Mouse (Mus musculus) hindbrain, embryonic 15.5 days (tissue): ENCODE results near the gene Kctd15. TPM values are rescaled to one million over a fixed set of nuclear protein-coding genes. Genes with fewer than 3 reads are reported as not detected.
A peak's percentile ranks its signal among the peaks of the same experiment; 100 is the strongest.

Experiments
- ATAC-seq: fragments of 200-750 bp; cut with Nextera tagmentation; 2 replicates; pipeline ENCODE4 v1.8.0; 2017; ENCODE audit warnings: low read depth, moderate number of reproducible peaks, moderate TSS enrichment; ENCODE audit not compliant: low FRiP score
- H3K27ac ChIP-seq: fragments of 300-500 bp; sonication (generic); replicated peaks from 2 replicates; pipeline ENCODE4 v1.5.1; 2015; ENCODE audit warnings: mild to moderate bottlenecking, inconsistent platforms
- H3K27me3 ChIP-seq: fragments of 300-500 bp; sonication (generic); 2 replicates; pipeline ENCODE4 v1.6.1; 2015; ENCODE audit warnings: control low read depth, inconsistent platforms
- H3K36me3 ChIP-seq: fragments of 300-500 bp; sonication (generic); 2 replicates; pipeline ENCODE4 v1.6.1; 2015; ENCODE audit warnings: control low read depth, inconsistent platforms
- H3K4me1 ChIP-seq: fragments of 300-500 bp; sonication (generic); replicated peaks from 2 replicates; pipeline ENCODE4 v1.6.1; 2015; ENCODE audit warnings: control low read depth, inconsistent platforms
- H3K4me2 ChIP-seq: fragments of 300-500 bp; sonication (generic); 2 replicates; pipeline ENCODE4 v1.6.1; 2015; ENCODE audit warnings: moderate library complexity, mild to moderate bottlenecking, inconsistent platforms
- H3K4me3 ChIP-seq: fragments of 300-500 bp; sonication (generic); 2 replicates; pipeline ENCODE4 v1.5.1; 2015; ENCODE audit warnings: mild to moderate bottlenecking, inconsistent platforms
- H3K9ac ChIP-seq: fragments of 300-500 bp; sonication (generic); 2 replicates; pipeline ENCODE4 v1.6.1; 2015; ENCODE audit warnings: inconsistent platforms
- H3K9me3 ChIP-seq: fragments of 300-500 bp; sonication (generic); 2 replicates; pipeline ENCODE4 v1.6.1; 2016; ENCODE audit warnings: control low read depth, inconsistent platforms
- WGBS: fragments of 180-500 bp; shearing (Covaris S2); methylation state at CpG from one replicate; pipeline ENCODE4 v1.1.7; 2015; 5-methylcytosine and 5-hydroxymethylcytosine counted together
- polyA plus RNA-seq: library from polyadenylated mRNA; unstranded; fragments of >200 nt; fragmentation: Nextera tagmentation; extraction: Ambion mirVana; gene quantifications from 2 replicates; pipeline ENCODE4 v1.2.1, GENCODE M21; 2015

Kctd15 gene
- polyA plus RNA-seq, 1 experiment from 2014 or later: 24.1 TPM

GRCm38 (mm10) chr7:34641968-34642367 is 14.6 kb downstream of the Kctd15 start:
- H3K4me2 ChIP-seq: no peak overlapping the region
- no peak overlapping the region for H3K4me3 ChIP-seq
- H3K27ac ChIP-seq: no peak overlapping the region
- no peaks in the 10 kb centered on the region for H3K9me3 ChIP-seq
- H3K27me3 ChIP-seq: no peaks in the 10 kb centered on the region
- peaks cover 14% of the 10 kb centered on the region for H3K4me1 ChIP-seq
- H3K36me3 ChIP-seq: peaks cover 24% of the 10 kb centered on the region
- no peak for ATAC-seq
- H3K9ac ChIP-seq: no peak overlapping the region
- 85% methylated on average over 13 of the region's 13 CpGs for WGBS

DNA sequence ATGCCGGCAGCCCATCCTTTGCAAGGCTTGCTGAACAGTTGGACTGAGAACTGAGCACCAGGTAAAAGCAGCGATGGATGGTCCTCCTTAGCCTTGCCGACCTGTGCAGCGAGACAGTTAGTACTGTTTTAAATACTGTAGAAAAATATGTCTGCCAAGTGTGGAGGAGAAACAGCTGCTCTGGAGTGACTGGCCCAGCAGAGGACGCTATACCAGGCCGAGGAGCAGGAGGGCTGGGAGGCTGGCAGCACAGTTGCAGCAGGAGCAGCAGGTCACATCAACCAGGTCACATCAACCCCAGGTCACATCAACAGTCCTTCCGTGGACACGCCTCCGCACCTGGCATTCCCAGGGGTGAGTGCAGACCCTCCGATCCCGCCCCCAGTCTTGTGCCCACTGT is 16.7 kb downstream of the Kctd15 start:
- Histone ChIP-seq H3K27me3 (no peaks in the 10 kb centered on the region), H3K36me3 (peaks cover 24% of the 10 kb centered on the region), H3K27ac (no peak overlapping the region), H3K4me3 (no peak overlapping the region), H3K9me3 (no peaks in the 10 kb centered on the region), H3K4me2 (no peak overlapping the region), H3K9ac (no peak overlapping the region), H3K4me1 (peaks cover 3% of the 10 kb centered on the region)
- WGBS: 88% methylated on average over 11 of the region's 11 CpGs
- no peak for ATAC-seq

GRCm38 (mm10) chr7:34636661-34637060 is 19.9 kb downstream of the Kctd15 start:
- Histone ChIP-seq H3K4me3 (no peak overlapping the region), H3K9me3 (no peaks in the 10 kb centered on the region), H3K4me2 (no peak overlapping the region), H3K36me3 (peaks cover 19% of the 10 kb centered on the region), H3K27me3 (no peaks in the 10 kb centered on the region), H3K27ac (no peak overlapping the region), H3K9ac (no peak overlapping the region), H3K4me1 (no peaks in the 10 kb centered on the region)
- 69% methylated on average over 4 of the region's 4 CpGs for WGBS
- no peak for ATAC-seq

- Histone ChIP-seq H3K4me1 (peaks cover 13% of the 10 kb centered on the region), H3K27me3 (no peaks in the 10 kb centered on the region), H3K27ac (no peak overlapping the region), H3K36me3 (no peaks in the 10 kb centered on the region), H3K4me2 (no peak overlapping the region), H3K9me3 (no peaks in the 10 kb centered on the region), H3K9ac (no peak overlapping the region), H3K4me3 (no peak overlapping the region)
- no peak for ATAC-seq
- 79% methylated on average over 10 of the region's 10 CpGs for WGBS
These were observed 23.4 kb downstream of the Kctd15 start for GRCm38 (mm10) chr7:34632966-34633742.

DNA sequence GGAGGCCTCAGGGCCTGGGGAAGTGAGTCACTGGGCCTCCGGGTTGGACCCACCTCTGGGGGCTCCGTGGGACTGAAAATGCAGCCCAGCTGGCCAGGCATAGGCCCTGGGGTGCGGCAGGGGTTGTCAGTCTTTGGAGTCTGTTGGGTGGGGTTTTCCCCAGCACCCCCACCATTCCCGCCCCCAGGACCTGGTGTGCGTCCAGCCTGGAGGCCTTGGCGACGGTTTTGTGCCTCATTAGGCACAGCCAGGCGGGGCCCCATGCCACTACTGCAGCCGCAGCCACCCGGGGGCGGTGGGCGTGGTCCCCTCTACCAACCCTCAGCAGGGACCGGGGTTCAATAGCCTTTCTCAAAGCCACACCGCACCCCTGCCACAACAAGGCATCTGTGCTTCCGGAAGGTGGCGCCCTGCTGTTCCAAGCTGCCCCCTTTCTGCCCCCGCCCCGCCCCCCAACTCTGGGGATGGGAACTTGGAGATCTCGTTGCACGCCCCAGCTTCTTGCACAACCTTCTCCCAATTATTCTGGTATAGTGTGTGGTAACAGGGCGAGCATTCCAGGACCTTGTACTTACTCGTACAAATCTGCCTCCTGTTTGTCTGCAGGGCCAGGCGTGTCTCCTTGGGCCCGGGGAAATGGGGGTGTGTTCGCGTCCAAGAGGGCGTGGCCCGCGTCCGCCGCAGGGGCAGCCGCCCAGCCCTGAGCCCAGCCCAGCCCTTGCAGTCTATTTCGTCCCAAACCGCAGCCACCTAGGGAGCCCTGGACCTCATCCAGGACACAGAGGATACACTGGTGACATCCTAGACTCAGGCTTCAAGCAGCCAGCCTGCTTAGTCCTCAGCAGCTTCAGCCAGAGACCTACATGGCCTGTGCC is 26.1 kb downstream of the Kctd15 start:
- H3K27me3 ChIP-seq: no peaks in the 10 kb centered on the region
- peak overlapping the region; percentile 60 for H3K4me2 ChIP-seq
- WGBS: 2% methylated on average over 34 of the region's 34 CpGs
- ATAC-seq: peak; percentile 83
- H3K4me1 ChIP-seq: peaks cover 13% of the 10 kb centered on the region
- H3K36me3 ChIP-seq: no peaks in the 10 kb centered on the region
- H3K9me3 ChIP-seq: no peaks in the 10 kb centered on the region
- peak overlapping the region; percentile 26; the same call in 1 of the 2 replicates for H3K9ac ChIP-seq
- peak overlapping the region; percentile 54 for H3K27ac ChIP-seq
- peak overlapping the region; percentile 33 for H3K4me3 ChIP-seq

DNA sequence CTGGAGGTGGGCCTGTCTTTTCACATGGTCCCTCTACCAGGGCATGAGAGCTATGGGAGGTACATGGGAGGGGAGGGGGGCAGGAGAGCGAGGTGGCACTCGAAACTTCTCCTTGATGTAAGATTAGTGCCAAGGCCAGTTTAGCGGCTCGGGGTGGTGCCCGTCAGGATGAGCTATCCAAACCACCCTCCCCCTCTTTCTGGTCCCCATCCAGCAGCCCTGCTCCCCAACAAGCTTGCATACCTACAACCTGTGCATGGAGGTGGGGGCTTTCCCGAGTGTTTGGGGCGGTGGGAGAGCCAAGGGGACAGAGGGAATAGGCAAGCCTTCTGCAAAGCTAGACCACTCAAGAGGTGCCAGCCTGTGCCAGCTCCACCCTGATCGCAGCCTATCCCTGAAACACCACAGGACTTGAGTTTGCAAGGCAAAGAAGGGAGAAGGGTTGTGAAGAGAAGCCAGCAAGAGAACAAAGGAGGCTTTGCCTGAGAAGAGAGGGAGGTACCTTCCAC is 26.8 kb downstream of the Kctd15 start:
- 41% methylated on average over 8 of the region's 8 CpGs for WGBS
- Histone ChIP-seq H3K9ac (peak overlapping the region; percentile 26; the same call in 1 of the 2 replicates), H3K4me2 (peak overlapping the region; percentile 60), H3K9me3 (no peaks in the 10 kb centered on the region), H3K27me3 (no peaks in the 10 kb centered on the region), H3K4me1 (peaks cover 13% of the 10 kb centered on the region), H3K36me3 (no peaks in the 10 kb centered on the region), H3K4me3 (peak overlapping the region; percentile 33), H3K27ac (peak overlapping the region; percentile 54)
- peak; percentile 43; the same call in 1 of the 2 replicates for ATAC-seq

DNA sequence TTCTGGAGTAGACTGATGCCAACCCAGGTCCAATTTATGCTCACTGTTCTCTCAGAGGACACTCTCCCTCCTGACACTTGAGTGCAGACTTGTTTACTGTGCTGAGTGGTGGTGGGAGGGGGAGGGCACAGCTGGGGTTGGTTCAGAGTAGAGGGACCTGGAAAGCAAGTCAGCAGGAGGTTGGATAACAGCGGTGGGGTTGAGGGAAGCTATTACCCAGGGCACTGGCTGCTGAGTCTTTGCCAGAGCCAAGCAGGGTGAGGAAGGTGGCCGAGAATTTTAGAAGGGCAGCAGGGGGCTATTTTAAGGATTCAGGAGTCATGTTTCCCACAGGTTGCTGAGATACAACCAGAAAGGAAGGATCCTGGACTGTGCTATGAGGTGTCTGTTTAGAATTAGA is 36.1 kb downstream of the Kctd15 start:
- H3K4me1 ChIP-seq: no peaks in the 10 kb centered on the region
- no peaks in the 10 kb centered on the region for H3K36me3 ChIP-seq
- H3K27ac ChIP-seq: no peak overlapping the region
- no peak overlapping the region for H3K4me2 ChIP-seq
- WGBS: 30% methylated on average over 2 of the region's 2 CpGs
- no peaks in the 10 kb centered on the region for H3K9me3 ChIP-seq
- no peak overlapping the region for H3K4me3 ChIP-seq
- H3K27me3 ChIP-seq: no peaks in the 10 kb centered on the region
- H3K9ac ChIP-seq: no peak overlapping the region
- ATAC-seq: no peak

DNA sequence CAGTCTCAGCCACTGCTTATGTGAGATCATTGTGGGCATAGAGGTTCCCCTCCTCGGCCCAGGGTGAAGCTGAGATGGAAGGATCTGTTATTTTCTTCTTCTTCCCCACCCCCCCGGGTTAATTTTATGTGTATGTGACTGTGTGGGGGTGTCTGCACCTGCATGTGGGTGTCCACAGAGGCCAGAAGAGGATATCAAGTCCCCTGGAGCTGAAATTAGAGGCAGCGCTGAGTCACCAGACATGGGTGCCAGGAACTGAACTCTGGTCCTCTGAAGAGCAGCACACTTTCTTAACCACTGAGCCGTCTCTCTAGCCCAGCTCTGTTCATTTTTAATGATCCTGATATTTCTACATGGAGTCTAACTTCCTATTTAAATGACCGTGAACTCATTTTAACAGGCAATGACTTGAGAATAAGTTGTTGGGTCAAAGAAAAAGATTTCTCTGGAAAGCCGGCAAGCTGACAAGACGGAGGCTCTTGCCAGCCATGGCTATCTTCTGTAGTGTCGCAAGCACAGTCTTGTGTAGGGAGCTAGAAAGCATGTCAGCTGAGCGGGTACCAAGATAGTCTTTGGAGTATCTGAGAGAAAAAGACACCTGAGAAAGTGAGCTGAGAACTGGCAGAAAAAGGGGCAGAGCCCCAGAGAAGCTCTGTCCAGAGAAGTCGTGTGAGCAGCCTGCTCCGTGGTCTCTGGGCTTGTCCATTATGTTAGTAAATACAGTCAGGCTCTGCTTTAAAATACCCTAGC is 38.2 kb downstream of the Kctd15 start:
- Histone ChIP-seq H3K27ac (no peak overlapping the region), H3K9ac (no peak overlapping the region), H3K4me3 (no peak overlapping the region), H3K9me3 (no peaks in the 10 kb centered on the region), H3K4me1 (no peaks in the 10 kb centered on the region), H3K4me2 (no peak overlapping the region), H3K27me3 (no peaks in the 10 kb centered on the region), H3K36me3 (no peaks in the 10 kb centered on the region)
- WGBS: 84% methylated on average over 11 of the region's 11 CpGs
- ATAC-seq: no peak

GRCm38 (mm10) chr7:34616275-34616674 is 40.3 kb downstream of the Kctd15 start:
- 88% methylated on average over 2 of the region's 2 CpGs for WGBS

DNA sequence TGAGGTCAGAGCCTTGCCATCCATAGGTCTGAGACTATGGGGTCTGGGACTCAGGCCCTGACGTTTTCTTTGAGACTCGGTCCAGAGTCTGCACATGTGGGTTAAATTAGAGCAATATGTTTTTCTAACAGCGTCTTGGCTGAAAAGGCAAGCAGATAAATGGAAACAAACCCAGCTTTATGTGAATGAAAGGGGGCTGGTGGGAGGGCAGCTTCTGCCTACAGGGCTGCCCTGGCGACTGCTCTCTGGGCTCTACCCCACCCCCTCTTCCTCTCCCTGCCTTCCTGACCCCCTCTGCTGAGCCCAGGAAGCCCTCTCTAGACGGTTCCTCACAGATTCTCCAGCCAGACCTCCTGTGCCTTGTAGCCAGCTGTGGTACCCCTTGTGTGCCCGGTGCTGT is 46.1 kb downstream of the Kctd15 start:
- H3K4me3 ChIP-seq: no peak overlapping the region
- ATAC-seq: no peak
- H3K9ac ChIP-seq: no peak overlapping the region
- no peak overlapping the region for H3K27ac ChIP-seq
- no peak overlapping the region for H3K4me2 ChIP-seq
- H3K27me3 ChIP-seq: no peaks in the 10 kb centered on the region
- H3K9me3 ChIP-seq: no peaks in the 10 kb centered on the region
- no peaks in the 10 kb centered on the region for H3K36me3 ChIP-seq
- H3K4me1 ChIP-seq: peaks cover 24% of the 10 kb centered on the region
- WGBS: 56% methylated on average over 6 of the region's 6 CpGs

More at GRCm38 (mm10) chr7:34616275-34616674, 40.3 kb downstream of the Kctd15 start:
- no peak for ATAC-seq
- Histone ChIP-seq H3K4me3 (no peak overlapping the region), H3K9ac (no peak overlapping the region), H3K36me3 (no peaks in the 10 kb centered on the region), H3K27ac (no peak overlapping the region), H3K9me3 (no peaks in the 10 kb centered on the region), H3K27me3 (no peaks in the 10 kb centered on the region), H3K4me2 (no peak overlapping the region), H3K4me1 (no peaks in the 10 kb centered on the region)

GRCm38 (mm10) chr7:34607334-34607970 is 49.1 kb downstream of the Kctd15 start:
- WGBS: 54% methylated on average over 5 of the region's 5 CpGs
- Histone ChIP-seq H3K4me1 (peaks cover 26% of the 10 kb centered on the region), H3K36me3 (no peaks in the 10 kb centered on the region), H3K4me2 (no peak overlapping the region), H3K9me3 (no peaks in the 10 kb centered on the region), H3K4me3 (no peak overlapping the region), H3K27me3 (no peaks in the 10 kb centered on the region), H3K27ac (peak overlapping the region; percentile 71), H3K9ac (no peak overlapping the region)
- ATAC-seq: no peak
